Mouse (Mus musculus) heart, adult 18-20 months (tissue): ENCODE measurements around the gene Borcs8. TPM values are rescaled to one million over a fixed set of nuclear protein-coding genes. Genes with fewer than 3 reads are reported as not detected.

Experiments
- DNase-seq, 2 experiments: peaks; one replicate each; pipeline ENCODE4 v3.0.0; 2021 to 2022; ENCODE audit warnings: mixed read lengths in 1 of 2
- total RNA-seq, 2 experiments: library from RNA; stranded (reverse); gene quantifications; 2 replicates each; pipeline ENCODE4 v1.2.3; 2021

The Borcs8 gene
- total RNA-seq, 2 experiments from 2014 or later = 17.6 to 28.5 TPM

DNA sequence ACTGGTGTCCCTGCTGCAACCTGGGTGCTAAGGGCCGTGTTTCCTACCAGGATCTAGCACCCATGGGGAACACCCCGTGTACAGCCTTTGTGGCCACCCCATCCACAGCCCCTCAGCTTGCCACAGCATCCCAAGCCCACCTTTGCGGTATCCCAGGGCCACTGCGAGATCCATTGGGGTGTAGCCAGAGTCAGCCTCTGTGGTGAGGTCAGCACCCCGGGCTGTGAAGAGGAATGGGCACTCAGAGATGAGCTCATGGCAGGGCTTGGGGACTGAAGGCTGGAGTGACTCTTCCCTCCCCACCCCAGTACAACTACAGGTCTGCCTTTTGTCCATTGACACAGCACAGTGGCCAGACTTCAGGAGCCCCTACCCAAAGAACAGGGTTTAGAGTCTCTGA lies 5.2 kb upstream of the Borcs8 start:
- DNase-seq = no peak

GRCm38 (mm10) chr8:70134931-70135330 lies 4.4 kb upstream of the Borcs8 start:
- peak in 1 of 2 experiments; percentile 22 for DNase-seq

- DNase-seq = no peak
Observed at GRCm38 (mm10) chr8:70136591-70136990, 2.7 kb upstream of the Borcs8 start.

DNA sequence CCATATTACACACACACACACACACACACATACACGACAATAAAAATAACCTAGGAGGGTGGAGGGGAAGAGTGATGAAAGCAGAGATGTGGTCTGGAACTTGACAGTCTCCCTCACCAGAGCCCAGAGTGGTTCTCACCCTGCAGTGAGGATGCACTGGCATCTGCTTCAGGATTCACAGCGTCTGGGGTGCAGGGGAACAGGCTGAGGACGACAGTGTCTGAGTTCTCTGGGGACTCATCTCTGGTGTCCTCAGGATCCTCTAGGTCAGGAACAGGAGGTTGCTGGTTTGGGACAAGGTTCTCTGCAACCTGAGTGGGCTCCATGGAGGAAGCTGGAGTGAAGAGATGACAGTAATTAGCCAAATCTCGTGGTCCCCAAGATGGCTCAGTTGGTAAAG lies 1.4 kb upstream of the Borcs8 start:
- DNase-seq = no peak

GRCm38 (mm10) chr8:70139981-70140380 lies 682 bp downstream of the Borcs8 start:
- no peak for DNase-seq

DNA sequence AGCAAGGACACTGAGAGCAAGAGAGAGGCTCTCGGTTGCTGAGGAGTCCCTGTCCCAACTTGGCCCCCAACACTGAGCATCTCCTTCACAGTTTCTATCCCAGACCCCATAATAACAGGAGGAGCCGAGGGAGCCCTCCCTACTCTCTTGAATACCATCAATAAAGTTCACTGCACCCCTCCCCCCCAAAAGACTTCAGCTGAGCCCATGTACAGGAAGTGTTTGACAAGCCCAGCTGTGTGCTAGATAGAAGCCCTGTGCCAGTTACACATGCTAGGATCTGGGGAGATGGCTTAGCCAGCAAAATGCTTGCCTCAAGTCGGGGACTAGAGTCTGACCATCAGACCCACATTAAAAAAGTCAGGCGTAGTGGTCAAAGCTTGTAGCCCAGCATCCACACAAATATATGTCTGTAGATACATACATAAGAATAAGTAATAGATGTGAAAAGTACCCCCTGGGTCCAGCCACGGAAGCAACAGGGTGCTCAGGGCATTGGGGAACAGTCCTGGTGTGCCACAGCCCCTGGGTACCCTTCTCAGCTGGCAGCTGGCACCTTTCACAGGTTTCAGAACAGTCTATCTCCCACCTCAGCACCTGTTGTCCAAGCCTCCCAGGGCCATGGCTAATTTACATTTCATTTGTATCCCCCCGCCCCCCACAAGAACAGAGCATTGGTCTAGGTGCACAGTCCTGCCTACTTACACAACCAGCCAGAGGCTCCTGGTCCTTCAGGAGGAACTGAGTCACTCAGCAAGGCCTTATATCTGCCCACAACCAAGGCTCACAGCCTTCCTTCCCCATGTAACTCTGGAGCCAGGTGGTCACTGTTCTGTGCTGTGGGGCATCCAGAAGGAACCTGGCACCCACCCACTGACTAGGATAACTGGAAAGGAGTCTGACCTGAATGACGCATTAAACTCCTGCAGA lies 8.6 kb downstream of the Borcs8 start:
- DNase-seq = no peak

DNA sequence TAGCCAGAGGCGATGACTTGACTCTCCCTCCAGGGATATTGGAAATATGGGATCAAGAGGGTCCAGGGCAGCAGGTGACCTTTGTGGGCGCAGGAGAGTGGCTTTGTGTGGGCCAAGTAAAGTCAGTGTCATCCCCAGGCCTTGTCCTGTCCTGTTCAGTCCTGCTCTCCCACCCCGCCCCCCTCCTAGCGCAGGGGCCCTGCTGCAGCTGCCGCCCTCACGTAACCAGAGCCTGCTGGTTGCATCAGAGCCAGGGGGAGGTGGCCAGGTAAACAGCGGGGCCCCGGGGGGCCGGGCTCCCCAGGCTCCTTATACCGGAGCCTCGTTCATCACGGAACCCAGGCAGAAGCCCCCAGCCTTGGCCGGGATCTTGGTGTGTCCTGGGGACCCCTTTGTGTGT lies 10.9 kb downstream of the Borcs8 start:
- no peak for DNase-seq

DNA sequence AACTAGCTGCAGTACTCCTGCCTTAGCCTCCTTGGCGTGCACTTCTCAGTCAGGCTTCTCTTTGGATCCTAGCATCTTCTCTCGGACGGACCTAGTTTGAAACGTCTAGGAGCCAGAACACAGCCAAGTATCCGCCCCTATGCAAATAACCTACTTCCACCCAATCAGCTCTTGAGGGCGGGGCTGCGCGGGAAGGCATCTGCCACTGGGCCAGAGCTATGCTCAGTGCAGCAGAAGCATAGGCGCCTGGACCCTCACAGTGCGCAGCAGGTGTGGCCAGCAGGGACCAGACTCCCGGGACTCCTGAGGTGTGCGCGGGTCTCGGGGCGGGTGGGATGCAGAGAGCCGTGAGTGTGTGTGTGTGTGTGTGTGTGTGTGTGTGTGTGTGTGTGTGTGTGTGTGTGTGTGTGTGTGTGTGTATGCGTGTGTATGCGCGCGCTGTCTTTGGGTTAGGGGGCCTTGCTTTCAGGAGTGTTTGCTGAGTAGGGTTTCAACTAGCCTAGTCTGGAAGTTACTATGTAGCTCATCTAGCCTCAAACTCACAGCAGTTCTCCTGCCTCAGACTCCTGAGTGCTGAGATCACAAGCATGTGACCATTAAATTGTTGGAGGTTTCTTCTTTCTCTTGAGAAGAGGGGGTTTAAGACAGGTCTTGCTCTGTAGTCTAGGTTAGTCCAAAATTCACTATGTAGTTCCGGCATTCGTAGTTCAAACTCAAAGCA lies 13.4 kb downstream of the Borcs8 start:
- peak; percentile 51 to 67 for DNase-seq

GRCm38 (mm10) chr8:70157240-70157800 lies 18.0 kb downstream of the Borcs8 start:
- no peak for DNase-seq

DNA sequence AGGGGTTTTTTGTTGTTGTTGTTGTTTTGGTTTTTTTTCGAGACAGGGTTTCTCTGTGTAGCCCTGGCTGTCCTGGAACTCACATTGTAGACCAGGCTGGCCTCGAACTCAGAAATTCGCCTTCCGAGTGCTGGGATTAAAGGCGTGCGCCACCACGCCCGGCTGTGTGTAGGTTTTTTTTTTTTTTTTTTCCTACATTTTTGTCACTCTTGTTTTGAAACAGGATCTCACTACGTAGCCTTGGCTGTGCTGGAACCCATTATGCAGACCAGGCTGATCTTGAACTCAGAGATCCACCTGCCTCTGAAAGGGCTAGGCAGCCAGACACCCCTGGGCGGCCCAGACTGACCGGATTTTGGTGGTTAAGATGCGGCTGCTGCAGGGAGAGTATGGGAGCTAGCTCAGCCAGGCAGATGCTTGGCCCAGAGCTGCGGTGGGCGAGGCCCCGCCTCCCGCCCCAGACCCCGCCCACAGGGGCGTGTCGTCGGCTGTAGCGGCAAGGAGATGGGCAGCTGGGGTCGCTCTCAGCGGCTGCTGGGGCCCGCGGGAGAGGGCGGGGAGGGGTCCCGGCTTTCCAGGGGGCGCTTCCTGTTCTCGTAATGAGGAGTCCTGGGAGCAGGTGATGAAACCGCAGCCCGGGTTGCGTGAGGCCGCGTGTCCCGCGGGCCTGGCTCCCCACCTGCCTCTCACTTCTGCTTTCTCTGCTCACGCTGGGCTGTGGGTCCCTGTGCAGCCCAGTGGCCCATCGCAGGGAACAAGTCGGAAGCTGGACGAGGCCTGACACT lies 19.0 kb downstream of the Borcs8 start:
- peak; percentile 64 to 69 for DNase-seq

- DNase-seq = no peak
Observed at GRCm38 (mm10) chr8:70159211-70159610, 19.9 kb downstream of the Borcs8 start.

GRCm38 (mm10) chr8:70160015-70160414 lies 20.7 kb downstream of the Borcs8 start:
- DNase-seq = no peak

- DNase-seq = no peak
Observed at GRCm38 (mm10) chr8:70163316-70163715, 24.0 kb downstream of the Borcs8 start.

- DNase-seq = peak; percentile 48 to 76
Observed at GRCm38 (mm10) chr8:70166504-70167110, 27.3 kb downstream of the Borcs8 start.

DNA sequence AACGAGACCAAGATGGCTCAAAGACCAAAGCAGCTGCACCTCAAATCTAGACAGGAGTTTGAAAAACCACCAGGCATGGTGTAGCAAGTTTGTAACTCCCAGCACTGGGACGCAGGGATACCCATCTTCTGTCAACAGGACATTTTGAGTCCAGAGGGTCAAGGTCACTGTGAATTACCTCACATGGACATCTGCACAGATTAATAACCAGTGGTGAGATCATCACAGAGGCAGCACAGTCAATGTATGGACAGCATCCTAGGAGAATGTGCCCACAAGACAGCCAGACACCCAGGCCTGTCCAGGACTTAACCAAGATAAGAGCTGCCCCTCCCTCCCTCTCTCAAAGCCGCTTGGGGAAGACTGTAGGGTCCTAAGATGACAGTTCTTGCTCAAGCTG lies 30.8 kb downstream of the Borcs8 start:
- DNase-seq = no peak

DNA sequence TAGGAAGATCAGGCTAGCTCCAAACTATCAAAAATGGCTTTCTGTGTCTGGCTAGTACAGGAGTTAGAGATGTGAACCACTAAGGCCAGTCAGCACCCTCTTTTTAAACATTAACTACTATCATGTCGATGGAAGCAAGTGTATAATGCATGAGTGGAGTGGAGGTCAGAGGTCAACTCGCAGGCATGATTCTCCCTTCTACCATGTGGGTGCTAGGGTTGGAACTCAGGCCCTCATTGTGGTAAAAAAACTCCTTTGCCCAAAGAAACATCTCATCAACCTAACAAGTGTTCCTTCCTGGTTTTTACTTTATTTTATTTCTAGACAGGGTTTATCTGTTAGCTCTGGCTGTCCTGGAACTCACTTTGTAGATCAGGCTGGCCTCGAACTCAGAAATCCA lies 31.4 kb downstream of the Borcs8 start:
- no peak for DNase-seq

DNA sequence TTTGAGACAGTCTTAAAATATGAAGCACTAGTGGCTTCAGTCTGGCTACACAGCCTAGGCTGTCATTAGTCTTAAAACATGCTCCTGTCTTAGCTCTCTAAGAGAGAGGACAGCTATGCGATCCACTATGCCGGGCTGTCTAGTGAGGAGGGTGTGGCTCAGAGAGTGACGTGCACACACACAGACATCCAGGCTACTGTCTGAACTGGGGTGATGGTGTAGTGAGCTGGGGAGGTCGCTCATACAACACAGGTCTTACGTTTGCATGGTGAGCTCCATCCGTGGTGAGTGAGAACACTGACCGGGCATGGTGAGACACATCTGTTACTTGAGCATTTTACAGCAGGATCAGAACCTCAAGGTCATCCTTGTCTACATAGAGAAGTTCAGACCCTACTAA lies 31.9 kb downstream of the Borcs8 start:
- DNase-seq = no peak

GRCm38 (mm10) chr8:70172043-70172681 lies 32.9 kb downstream of the Borcs8 start, which contains the start of gene Tmem161a:
TSS of gene Tmem161a (plus strand) at chr8:70172356.
- DNase-seq = peak; percentile 94 to 97

- DNase-seq = no peak
Observed at GRCm38 (mm10) chr8:70173320-70173719, 34.0 kb downstream of the Borcs8 start.

DNA sequence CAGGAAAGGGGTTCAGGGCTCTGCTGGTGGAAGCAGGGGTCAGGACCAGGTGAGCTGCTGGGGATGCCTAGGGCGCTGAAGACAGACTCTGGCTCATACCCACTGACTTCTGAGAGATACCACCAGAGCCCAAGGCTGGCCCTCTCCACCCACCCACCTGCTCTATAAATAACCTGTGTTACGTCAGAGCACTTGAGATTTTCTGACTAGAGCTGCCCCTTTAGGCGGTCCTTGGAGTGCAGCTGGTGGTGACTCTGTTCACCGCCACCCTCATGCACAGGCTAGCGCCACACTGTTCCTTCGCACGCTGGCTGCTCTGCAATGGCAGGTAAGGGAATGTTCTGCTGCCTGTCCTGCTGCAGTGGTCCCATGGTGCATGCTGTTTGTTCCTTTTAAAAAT lies 34.8 kb downstream of the Borcs8 start:
- DNase-seq = peak in 1 of 2 experiments; percentile 14

GRCm38 (mm10) chr8:70178231-70178630 lies 38.9 kb downstream of the Borcs8 start:
- no peak for DNase-seq
